Mouse (Mus musculus) testis, postnatal 10 days (tissue): ENCODE data around the gene Gm10073.
"Not testable (repeated sequence)": the region's sequence is repeated elsewhere in the genome, so short reads cannot be mapped to it uniquely, and the experiment has no call there.

Source experiments
- DNase-seq: peaks from one replicate; pipeline ENCODE4 v3.0.0; 2021; ENCODE audit warnings: low spot score

Gm10073 gene

DNA sequence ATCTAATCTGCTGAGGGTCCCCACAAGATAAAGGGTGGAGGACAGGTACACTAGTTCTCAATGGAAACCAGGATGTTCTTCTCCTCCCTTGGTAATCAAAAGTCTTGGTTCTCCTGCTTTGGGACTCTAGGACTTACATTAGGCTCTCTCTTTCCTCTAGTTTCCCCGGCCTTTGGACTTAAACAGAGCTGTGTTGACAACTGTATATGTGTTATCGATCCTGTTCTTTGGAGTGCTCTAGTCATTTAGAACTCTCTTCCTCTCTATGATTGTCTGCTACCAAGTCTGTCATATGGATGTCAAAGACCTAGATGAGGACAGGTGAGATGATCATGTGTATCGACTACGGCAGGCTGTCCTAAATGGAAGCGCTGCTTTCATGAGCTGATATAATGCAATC, 23.8 kb upstream of the Gm10073 start:
- DNase-seq, result no peak

DNA sequence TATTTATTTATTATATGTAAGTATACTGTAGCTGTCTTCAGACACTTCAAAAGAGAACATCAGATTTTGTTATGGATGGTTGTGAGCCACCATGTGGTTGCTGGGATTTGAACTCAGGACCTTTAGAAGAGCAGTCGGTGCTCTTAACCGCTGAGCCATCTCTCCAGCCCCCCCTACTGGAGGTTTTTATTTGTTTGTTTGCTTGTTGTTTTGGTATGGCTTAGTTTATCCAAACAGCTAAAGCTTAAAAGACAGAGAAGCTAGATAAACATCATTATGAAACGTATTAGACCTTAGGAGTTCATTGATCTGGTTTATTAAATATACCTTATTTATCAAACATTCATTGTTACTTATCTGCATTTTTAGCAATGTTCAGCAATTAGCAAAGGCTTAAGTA, 22.4 kb upstream of the Gm10073 start:
- not testable (repeated sequence) for DNase-seq

DNA sequence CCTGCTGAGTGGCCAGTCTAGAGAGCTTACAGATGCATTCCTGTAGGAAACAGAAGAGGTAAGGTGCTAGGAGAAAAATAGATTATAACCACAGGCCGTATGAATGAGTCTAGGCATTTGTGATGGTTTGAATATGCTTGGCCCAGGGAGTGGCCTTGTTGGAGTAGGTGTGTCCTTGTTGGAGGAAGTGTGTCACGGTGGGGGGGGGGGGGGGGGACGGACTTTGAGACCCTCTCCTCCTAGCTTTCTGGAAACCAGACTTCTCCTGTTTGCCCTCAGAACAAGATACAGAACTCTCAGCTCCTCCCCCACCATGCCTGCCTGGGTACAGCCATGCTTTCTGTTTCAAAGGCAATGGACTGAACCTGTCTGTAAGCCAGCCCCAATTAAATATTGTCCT, 19.2 kb upstream of the Gm10073 start:
- no peak for DNase-seq

DNA sequence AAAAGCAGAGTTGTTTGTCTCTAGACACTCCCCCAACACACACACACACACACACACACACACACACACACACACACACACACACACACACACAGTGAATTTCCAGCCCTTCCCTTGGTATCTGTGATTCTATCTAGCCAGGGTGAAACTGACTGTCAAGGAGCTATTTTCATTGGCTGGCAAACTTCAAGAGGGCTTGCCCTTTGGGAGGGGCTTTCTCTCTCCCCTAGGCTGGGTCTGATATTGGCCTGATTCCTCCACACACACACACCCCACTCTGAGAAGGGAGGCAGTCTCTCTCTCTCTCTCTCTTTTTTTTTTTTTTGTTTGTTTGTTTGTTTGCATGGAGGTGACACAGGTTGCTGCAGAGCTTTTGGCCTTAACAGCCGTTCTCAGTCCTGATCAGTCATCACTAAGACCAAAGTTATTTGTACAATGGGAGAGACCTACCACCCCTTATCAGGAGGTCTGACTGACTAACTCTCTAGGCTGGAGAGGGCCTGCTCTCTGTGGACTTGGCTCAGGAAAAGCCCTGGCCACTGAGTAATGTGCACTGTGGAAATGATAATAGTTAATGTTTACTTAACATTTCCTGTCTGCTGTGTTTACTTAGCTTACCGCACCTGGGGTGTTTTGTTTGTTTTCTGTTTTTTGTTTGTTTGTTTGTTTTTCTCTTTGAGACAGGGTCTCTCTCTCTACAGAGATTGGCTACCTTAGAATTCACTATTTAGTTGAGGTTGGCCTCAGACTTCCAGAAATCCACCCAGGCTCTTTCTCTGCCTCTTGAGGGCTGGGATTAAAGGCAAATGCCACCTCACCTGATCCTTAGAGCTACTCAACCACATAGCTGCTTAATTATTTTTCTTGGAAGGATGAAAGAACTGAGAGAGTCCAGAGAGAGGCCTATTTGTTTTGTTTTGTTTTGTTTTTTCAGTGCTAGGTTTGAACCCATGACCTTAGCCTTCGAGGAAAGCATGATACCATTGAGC, 15.5 kb upstream of the Gm10073 start:
- no peak for DNase-seq

DNA sequence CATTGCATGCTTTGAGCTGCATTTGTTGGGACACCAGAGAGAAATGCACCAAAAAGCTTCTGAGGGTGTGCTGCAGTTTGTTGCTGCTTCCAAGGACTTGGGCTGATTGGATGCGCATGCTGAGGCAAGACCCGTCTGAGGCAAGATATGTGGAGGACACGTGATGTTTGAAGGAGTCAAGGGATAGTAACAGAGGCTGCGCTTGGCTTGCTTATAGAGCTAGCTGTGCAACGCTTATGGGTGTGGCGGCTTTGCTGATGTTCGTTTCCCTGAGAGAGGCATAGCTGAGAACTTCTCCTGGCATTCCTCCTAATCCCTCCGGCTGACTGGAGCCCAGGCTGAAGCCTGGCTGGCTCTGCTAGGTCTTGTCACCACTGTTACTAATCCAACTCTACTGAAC, 13.6 kb upstream of the Gm10073 start:
- DNase-seq, result no peak

DNA sequence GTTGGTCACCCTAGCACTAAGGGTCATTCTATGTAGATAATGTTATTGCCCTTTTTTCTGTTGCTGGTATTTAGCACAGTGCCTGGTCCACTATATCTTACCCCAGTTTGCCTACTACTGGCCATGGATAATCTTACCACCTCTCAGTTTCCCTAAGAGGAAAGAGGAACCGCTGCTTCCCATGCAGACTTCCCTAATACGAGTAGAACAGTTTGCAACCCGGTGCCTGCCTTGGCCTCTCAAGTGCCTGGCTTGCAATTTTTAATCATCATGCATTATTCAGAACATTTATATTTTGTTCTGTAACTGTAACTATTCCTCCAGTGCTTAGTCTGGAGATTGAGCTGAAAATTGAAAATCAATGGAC, 12.4 kb upstream of the Gm10073 start:
- no peak for DNase-seq

DNA sequence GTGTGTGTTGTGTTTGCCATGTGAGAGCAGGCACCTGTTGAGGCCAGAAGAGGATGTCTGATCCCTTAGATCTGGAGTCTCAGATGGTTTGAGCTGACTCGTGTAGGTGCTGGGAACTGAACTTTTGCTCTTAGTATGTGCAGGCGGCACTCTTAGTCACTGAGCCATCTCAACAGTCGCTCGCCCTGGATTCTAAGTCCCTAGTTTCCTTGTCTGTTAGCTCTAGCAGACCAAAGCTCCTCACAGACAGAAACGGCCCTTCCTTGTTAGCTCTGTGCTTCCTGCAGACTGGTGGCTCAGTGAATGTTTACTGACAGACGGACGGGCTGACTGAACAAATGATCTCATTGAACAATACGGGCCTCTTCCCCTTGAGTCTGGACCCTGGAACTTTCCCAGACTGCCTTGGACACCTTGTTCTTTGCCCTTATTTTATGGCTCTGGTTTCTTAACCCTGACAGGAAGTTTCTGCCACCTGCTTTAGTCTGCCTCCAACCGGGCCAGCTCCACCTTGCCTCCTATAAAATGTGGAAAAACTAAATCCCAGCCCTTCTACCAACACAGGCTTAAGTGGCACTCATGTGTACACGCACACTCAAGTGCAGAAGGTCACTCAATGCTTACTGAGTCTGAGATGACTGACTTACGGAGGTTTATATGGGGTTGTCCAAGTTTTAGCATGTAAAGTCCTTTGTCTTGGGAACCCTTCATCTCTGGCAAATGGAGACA, 11.8 kb upstream of the Gm10073 start:
- DNase-seq, result no peak

DNA sequence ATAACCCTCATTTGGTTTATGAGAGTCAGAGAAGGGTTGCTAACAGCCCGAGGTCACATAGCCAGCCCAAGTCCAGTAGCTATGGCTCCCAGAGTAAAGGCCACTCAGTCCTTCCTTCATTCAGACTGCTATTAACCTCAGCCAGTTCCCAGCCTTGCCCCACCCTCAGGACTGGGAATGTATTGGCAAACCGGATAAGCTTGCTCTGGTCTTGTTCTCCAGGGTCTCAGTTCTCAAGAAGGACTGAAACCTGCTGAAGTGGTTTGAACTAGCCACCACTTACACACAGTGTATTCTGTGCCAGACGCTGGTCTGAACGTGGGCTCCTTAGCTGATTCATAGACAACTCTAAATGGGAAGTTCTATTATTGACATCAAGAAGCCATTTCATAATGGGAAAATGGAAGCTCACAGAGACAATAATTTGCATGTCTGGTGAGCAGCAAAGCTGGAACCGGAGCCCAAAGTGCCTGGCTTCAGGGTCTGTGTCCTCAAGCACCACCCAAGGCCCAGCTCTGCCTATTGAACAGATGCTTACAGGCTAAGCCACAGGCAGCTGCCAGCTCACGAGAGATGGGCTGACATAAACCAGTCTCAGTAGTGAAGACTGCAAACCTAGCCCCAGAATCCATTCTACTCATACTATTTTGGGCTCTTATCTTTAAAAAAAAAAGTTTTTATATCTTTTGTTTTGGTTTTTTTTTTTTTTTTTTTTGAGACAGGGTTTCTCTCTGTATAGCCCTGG, 8.3 kb upstream of the Gm10073 start:
- DNase-seq, result no peak

DNA sequence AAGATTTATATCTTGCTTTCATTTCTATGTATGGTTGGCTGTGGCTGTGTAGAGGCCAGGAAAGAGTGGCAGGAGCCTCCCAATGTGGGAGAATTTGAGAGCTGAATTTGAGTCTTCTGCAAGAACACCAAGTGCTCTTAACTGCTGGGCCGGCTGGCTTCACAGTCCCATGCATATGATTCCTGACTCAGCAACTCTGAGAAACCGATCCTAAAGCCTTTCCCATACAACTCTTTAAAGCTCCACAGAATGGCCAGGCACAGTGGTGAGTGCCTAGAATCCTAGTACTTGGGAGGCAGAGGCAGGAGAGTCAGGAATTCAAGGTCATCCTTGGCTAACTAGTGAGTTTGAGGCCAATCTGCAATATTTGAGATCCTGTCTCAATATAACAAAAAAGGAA, 6.2 kb upstream of the Gm10073 start:
- no peak for DNase-seq

DNA sequence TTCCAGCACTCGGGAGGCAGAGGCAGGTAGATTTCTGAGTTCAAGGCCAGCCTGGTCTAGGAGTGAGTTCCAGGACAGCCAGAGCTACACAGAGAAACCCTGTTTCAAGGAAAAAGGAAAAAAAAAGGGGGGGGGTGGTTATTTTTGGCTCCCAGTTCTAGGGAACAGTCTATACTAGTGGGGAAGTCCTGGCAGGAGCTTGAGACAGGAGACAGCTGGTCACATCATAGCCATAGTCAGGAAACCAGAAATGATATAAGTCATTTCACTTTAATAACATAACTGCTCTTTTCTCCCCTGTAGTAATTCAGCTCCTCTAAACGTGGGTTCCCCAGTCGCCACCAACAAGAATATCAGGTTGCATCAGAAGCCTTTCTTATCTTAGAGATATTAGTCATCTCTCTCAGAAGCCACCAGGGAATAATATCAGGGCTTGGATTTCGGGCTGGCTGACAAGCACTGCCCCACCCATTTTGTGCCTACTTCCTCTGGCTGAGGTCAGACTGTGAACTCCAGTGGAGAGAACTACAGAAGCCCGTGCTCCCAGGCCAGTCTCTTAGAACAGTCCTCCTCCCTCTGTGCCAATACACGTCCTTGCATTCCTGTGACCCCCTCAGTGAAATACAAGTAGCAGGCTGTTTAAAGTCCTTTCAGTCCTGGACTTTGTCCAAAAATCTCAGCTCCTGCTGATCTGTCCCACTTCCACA, 3.7 kb upstream of the Gm10073 start:
- DNase-seq, result no peak

DNA sequence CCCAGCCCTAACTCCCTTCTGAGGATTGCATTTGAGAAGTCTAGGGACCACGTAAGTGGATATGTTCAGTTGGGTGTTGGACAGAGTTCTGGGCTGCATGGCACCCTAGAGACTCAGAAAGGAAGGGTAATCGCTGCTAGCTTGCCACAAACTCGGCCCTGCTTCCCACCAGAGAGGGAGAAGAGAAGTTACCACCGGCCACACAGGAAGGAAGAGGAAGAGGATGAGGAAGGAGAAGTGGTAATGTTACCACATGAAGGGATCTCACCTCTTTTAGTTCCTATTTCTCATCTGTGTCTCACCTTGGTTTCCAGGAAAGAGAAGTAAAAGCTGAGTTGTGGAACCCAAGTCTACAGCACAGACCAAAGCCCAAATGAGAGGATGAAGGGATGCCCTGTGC, 1.0 kb upstream of the Gm10073 start:
- DNase-seq, result no peak

DNA sequence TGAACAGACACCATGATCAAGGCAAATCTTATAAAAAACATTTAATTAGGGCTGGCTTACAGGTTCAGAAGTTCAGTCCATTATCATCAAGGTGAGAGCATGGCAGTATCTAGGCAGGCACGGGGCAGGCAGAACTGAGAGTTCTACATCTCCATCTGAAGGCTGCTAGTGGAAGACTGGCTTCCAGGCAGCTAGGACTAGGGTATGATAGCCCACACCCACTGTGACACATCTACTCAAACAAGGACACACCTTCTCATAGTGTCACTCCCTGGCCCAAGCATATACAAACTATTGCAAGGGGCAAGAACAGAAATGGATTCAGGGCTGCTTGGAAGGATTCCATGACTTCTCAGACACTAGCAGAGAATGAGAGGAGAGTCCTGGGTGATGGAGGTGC, 1.1 kb downstream of the Gm10073 start:
- DNase-seq, result not testable (repeated sequence)

DNA sequence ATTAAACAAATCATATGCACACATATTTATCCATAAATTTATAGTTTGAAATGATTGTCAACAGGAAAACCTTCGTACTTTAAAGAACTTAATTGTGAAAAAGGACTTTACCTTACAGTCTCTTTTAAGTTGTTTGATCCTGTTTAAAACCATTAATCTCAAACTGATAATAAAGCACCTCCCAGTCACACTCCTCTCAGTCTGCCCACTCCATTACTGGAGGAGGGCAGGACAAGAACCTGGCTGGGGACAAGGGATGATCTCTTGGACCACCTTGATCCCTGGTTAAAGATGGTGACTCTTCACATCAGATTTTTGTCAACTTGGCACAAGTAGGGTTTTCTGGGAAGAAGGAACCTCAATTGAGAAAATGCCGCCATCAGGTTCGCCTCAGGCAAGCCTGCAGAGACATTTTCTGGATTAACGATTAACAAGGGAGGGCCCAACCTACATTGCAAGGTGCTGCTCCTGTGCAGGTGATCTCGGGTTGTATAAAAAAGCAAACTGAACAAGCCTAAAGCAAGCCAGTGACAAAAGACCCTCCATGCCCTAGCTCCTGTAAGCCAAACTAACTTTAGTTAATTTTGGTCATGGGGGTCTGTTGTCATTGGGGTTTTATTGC, 1.6 kb downstream of the Gm10073 start:
- DNase-seq, result no peak

DNA sequence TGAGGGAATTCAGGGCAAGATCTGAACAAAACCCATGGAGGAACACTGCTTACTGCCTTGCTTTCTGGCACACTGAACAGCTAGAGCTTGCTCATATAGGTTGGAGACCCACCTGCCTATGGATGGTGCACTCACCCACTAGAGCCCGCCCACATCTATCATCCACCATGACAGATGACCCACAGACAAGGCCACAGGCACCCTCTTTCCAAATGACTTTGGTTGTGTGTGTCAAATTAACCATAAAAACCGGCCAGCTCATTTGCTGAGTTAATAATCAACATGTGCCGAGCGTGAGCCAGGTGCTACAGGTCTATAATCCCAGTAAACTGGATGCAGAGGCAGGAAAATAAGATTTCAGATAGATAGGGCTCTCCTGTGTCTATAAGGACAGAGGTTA, 2.9 kb downstream of the Gm10073 start:
- no peak for DNase-seq

DNA sequence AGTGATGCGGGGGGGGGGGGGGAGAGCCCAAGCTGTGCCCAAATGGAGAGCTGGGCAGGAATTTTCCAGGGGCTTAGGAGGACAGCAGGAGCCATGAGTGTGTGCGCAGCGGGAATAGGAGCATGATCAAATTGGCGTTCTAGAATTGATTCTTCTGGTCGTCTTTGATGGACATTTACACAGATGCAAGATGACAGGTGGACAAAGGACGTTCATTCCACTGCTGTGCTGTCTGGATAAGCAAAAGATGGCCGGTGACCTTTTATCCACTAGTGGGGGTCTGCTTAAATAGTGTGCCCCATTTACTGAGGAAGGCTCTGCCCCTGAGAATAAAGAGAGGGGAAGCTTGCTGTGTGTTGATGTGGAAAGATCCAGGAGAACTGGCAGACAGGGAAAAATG, 4.3 kb downstream of the Gm10073 start:
- DNase-seq, result no peak

DNA sequence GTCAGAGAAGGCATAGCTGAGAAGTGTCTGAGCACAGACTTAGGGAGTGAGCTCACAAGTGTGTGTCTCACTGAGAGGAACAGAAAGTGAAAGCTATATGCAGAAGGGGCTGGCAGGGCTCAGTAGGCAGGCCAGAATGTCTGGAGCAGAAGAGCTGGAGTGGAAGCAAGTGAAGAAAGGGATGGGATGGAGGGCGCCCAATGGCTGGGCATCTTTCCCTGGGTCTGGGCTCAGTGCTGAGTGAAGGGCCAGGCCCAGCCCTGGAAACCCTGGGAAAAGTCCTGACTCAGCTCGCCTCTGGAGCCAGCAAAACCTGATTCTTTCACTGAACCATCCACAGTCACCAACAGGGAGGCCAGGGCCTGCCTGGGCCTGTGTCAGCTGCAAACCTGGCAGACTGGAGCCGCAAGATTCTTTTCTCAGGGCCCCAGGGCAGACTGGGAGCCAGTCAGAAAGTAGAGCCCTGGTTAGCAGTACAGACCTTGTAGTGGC, 9.5 kb downstream of the Gm10073 start:
- DNase-seq, result no peak

DNA sequence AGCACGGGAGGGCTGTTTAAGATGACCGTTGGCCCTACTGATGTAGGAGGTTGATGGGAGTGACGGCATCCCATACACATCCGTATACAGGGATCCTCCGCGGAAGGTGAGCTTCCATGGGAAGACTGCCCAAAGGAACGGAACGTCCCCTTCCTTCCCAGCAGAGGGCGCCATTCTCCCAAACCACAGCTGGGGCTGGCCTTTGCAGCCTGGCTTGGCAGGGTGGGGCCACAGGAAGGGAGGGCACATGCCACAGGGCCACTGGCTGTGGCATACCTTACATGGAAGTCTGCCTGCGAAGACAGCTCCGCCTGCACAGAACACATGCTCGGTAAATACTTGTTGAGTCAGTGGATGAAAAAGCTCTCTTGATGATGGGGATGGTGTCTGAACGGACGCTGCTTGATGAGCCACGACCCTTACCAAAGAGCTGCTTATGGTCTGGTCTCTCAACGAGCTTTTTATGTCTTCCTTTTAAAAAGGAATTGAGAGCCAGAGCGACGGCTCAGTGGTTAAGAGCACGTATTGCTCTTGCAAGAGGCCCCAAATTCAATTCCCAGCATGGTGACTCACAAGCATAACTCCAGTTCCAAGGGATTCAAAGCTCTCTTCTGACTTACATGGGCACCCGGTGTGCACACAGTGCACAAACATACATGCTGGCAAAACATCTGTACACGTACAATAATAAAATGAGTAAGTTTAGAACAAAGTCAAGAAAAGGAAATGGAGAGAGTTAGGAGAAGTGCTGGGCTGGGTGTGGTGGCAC, 12.0 kb downstream of the Gm10073 start:
- peak; percentile 88 for DNase-seq

DNA sequence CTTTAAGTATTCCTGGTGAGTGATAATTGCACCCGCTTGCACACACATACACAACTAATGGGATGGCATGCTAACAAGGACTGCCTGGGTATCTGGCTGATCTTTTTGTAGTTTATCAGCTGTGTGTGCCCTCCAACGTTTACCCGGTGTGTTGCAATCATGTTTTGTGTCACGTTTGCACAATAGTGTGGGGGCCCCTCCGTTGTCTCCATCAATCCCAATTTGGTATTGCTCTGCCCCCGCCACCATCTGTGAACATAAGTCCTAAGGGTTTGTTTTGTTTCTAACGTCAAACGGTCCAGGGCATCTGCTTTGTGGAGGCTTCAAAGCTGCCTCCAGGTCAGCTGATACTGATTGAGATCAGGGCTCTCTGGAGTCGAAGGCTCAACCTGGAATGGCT, 13.4 kb downstream of the Gm10073 start:
- no peak for DNase-seq

DNA sequence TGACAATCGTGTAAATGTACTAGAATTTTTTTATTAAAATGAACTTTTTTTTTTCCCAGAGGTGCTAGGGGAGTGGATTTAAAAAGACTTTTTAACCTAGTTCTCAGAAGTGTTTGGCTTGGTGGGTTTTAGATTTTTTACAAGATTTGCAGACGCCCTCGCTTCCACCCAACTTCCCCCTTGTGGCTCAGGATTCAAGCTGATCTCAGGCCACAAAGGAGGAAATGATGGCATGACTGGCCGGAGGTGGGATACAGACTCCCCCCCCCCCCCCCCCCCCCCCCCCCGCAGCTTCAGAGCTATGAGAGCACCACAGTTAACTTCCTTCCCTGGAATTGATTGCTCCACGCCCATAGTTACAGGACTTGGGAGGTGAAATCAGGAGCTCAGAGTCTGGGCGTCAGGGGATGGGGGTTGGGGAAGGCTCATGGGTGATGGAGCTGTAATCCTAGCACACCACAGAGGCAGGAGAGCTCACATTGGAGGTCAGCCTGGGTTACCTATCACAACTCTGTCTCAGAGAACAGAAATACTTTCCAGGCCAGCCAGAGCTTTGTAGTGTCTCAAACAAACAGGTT, 17.1 kb downstream of the Gm10073 start:
- DNase-seq, result no peak

DNA sequence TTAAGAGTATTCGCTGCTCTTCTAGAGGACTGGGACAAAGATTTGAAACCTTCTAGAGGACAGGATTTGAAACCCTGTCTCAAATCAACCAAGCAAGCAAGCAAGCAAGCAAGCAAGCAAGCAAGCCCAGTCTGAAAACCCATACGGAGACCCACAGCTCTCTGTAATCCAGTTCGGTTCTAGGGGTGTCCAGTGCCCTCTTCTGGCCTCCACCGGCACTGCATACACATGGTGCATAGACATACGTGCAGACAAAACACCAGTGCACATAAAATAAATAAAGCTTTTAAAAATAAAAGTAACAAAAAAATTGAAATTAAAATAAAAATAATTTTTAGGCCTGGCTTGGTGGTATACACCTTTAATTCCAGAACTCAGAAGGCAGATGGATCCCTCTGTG, 19.2 kb downstream of the Gm10073 start:
- DNase-seq, result no peak
